Mouse (Mus musculus) brain, adult 2 months (tissue): ENCODE results near the gene Gm42417.

Experiments used
- DNase-seq: peaks from one replicate; pipeline ENCODE4 v3.0.0; 2011; ENCODE audit warnings: low read depth, low spot score

Gm42417 gene

GRCm38 (mm10) chr1:36522210-36522609, 17.0 kb downstream of the Gm42417 start:
- DNase-seq = peak; percentile 54

GRCm38 (mm10) chr1:36519626-36520025, 19.6 kb downstream of the Gm42417 start:
- DNase-seq = no peak

- peak; percentile 56 for DNase-seq
Observed at GRCm38 (mm10) chr1:36518259-36518658, 21.0 kb downstream of the Gm42417 start.

GRCm38 (mm10) chr1:36513718-36514117, 25.5 kb downstream of the Gm42417 start:
- peak; percentile 77 for DNase-seq

- peak; percentile 55 for DNase-seq
Observed at GRCm38 (mm10) chr1:36513310-36513709, 25.9 kb downstream of the Gm42417 start.

GRCm38 (mm10) chr1:36512966-36513280, 26.3 kb downstream of the Gm42417 start:
- no peak for DNase-seq

GRCm38 (mm10) chr1:36512089-36512965, 26.9 kb downstream of the Gm42417 start:
- peak; percentile 68 for DNase-seq

- peak; percentile 98 for DNase-seq
Observed at GRCm38 (mm10) chr1:36511289-36512021, 27.8 kb downstream of the Gm42417 start, which contains the start of gene Cnnm3. Gene Cnnm3, plus strand, starts transcription at chr1:36511867.

GRCm38 (mm10) chr1:36508238-36508637, 31.0 kb downstream of the Gm42417 start:
- DNase-seq = no peak

- DNase-seq = peak; percentile 92
Observed at GRCm38 (mm10) chr1:36501261-36501660, 38.0 kb downstream of the Gm42417 start.

- DNase-seq = no peak
Observed at GRCm38 (mm10) chr1:36497312-36497711, 41.9 kb downstream of the Gm42417 start.

GRCm38 (mm10) chr1:36496719-36497118, 42.5 kb downstream of the Gm42417 start:
- peak; percentile 79 for DNase-seq

GRCm38 (mm10) chr1:36493299-36493698, 45.9 kb downstream of the Gm42417 start:
- no peak for DNase-seq

- peak; percentile 97 for DNase-seq
Observed at GRCm38 (mm10) chr1:36492416-36493139, 46.7 kb downstream of the Gm42417 start.

GRCm38 (mm10) chr1:36489661-36490060, 49.6 kb downstream of the Gm42417 start:
- DNase-seq = peak; percentile 66

GRCm38 (mm10) chr1:36487111-36487510, 52.1 kb downstream of the Gm42417 start:
- DNase-seq = no peak

- no peak for DNase-seq
Observed at GRCm38 (mm10) chr1:36485080-36485479, 54.1 kb downstream of the Gm42417 start.

- no peak for DNase-seq
Observed at GRCm38 (mm10) chr1:36483825-36484224, 55.4 kb downstream of the Gm42417 start.
